Mouse (Mus musculus) thymus, postnatal 0 days (tissue): ENCODE measurements around the gene Ing5. TPM values are rescaled to one million over a fixed set of nuclear protein-coding genes. Genes with fewer than 3 reads are reported as not detected.
"Not testable (repeated sequence)": the region's sequence is repeated elsewhere in the genome, so short reads cannot be mapped to it uniquely, and the experiment has no call there.

Experiments used
- DNase-seq: peaks from one replicate; pipeline ENCODE4 v3.0.0-alpha.2; 2015; ENCODE audit warnings: low spot score
- polyA plus RNA-seq: library from polyadenylated mRNA; unstranded; fragments of >200 nt; fragmentation: Nextera tagmentation; extraction: Ambion mirVana; gene quantifications from 2 replicates; pipeline ENCODE4 v1.2.1, GENCODE M21; 2015

Ing5 gene
- 14.2 and 15.0 TPM in 2 replicates for polyA plus RNA-seq

DNA sequence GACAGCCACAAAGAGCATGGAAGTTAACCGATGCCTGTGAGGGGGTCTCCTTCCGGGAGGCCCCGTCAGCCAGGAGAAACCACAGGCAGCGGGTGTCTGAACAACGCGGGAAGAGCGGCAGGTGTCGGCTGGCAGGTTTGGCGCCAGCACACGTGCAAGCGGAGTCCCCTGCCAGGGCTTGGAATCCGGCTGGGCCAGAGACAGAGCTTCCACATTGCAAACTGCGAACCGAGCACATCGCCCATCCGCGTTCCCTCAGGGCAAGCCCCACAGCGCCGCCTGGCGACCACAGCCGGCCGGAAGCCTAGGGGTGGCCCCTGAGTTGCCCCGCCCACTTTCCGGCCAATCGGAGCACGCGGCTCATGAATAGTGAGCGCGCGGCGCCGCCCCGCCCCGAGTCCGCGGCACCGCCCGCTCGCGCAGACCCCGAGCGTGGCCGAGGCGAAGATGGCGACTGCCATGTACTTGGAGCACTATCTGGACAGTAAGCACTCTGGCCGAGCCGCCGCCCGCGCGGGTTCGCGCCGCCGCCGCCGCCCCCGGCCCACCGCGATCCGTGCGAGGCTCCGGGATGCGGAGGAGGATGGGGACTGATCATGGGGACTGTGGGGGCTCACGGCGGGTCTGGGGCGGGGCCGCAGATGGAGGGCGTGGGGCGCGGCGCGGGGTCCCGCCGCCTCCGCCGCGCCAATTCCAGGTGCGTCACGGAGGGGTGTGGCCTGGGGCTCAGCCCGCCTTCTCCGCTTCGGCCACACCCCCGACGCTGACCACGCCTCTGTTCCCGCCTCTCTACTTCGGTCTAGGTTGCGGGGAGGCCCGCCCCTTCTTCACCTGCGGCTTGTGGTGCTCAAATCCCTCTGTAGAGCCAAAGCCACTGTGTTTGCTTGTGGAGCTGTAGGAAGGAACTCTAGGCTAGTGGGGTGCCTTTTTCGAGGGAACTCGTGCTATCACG, at the start of gene Ing5:
Ing5 (plus strand) TSS at position 410 of the 952 bp plus-strand sequence.
- peak; percentile 98 for DNase-seq

DNA sequence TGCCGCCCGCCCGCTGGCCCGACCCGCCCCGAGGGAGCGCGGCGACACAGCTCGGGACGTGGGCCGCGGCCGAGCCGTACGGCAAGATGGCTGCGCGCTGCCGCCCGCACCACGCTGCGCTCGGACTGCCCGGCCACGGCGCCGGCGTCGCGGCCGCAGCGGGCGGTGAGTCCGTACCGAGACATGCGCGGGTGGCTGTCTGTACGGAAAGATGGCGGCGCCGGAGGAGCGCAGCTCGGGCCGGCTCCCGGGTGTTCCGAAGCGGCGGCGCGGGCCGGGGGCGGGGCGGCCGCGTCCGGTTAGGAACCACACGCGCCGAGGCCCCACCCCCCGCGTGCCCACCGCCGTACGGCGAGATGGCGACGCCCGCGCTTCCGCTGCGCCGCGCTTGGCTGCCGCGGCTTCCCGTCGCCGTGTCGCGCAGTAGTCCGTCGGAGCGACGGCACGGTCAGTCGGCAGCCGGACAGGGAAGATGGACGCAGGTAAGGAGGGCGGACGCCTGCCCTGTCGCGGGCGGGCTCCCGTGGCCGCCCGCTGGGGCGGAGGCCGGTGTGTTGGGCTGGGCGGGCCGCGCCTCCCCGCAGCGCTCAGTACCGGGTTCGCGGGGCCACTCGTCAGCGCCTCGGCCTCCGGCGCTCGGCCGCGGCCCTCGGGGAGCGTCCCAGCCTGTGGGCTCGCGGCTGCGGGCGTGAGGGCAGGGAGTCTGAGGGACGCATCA, 49.0 kb upstream of the Ing5 start, which contains the start of gene Thap4:
Thap4 (minus strand) TSS at position 292 of the 718 bp plus-strand sequence.
- peak; percentile 89 for DNase-seq

DNA sequence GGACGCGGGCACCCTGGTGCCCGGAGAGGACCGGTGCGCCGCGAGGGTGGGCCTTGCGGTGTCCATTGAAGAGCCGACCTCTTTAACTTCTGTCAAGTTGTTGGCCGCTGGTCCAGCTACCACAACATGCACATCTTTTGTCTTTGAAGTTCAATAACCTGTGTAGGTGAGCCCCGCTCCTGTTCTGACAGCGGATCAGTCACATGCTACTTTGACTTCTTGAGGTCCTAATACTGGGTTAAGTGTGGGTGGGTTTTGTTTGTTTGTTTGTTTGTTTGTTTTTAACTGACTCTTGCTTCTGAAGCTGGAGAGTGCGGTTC, 48.5 kb upstream of the Ing5 start:
- DNase-seq, result peak; percentile 22

DNA sequence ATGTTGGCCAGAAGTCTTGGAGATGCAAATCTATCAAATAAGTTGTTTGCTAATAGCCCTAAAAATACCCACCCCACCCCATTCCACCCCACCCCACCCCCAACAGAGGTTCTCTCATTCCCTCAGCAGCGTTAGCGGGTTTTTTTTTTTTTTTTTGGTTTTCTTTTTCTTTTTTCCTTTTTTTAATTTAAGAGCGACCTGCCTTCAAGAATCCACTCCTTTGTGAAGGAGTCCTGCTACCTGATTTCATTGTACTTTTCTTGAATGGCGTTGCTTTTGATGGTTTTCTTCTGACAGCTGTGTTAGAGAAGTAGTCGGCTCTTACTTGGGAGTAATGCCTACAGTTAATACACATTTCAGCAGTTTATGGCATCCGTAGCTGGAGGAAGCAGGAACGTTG, 48.1 kb upstream of the Ing5 start:
- DNase-seq, result no peak

DNA sequence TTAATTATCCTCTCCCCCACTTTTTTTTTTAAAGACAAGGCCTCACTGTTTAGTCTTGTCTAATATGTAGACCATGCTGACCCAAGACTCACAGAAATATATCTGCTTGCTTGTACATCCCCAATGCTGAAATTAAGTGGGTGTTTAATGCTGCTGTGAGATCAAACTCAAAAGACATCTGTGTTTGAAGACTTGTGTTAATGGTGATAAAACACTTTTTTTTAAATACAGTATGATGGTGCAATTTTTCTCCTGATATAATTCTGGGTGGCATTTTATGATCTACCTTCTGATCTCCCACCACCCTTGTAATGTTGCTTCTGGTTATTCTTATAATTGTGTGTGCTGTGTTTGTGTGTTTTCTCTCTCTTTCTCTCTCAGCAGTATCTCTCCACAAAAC, 47.6 kb upstream of the Ing5 start:
- no peak for DNase-seq

DNA sequence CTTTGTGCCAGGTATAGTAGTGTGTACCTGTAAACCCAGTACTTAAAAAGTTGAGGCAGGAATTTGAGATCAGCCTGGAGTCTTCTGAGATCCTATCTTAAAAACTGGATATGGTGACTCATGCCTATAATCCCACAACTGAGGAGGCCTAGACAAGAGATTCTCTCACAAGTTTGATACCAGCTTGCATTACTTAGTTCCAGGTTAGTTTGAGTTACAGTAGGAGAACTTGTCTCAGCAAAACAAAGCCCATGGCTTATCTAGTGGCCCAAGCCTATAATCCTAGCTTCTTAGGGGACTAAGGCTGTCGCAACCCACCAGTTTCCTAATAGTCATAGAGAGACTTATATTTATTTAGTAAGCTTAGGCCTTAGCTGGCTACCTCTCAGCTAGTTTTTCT, 43.7 kb upstream of the Ing5 start:
- no peak for DNase-seq

DNA sequence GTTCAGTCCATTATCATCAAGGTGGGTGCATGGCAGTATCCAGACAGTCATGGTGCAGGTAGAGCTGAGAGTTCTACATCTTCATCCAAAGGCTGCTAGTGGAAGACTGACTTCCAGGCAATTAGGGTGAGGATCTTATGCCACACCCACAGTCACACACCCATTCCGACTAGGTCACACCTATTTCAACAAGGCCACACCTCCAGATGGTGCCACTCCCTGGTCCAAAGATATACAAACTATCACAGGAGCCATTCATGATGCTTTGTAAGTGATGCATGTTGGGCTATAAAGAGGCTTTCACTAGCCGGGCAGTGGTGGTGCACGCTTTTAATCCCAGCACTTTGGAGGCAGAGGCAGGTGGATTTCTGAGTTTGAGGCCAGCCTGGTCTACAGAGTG, 40.2 kb upstream of the Ing5 start:
- DNase-seq, result not testable (repeated sequence)

DNA sequence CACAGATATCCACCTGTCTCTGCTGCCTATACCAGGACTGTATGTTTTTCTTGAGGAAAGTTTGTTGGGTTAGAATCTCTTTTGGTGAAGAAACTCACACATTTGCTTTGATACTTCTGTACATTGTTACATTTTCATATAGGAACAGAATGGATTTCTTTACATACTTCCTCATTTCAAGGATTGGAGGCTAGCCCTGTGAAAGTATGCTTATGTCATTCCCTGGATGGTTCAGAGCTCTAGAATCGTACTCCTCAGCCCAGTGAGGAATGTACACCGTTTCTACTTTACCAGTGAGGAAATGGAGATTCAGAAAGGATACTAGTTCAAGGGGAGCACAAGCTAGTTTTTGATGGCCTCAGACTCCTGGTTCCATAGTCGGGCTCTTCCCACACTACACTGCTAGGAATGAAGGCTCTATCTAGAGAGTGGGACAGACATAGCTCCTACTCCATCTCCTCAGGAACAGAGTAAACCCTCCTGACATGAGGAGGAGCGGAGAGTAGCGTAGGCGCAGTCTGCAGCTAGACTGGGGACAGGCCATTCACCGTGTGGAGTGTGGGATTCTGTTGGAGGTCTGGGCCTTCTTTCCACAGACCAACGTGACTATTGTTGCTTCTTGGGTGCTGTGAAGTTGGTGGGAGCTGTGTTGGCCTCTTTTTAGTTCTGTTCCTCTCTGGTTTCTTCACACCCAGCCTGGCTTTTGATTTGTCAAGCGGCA, 38.7 kb upstream of the Ing5 start:
- no peak for DNase-seq

DNA sequence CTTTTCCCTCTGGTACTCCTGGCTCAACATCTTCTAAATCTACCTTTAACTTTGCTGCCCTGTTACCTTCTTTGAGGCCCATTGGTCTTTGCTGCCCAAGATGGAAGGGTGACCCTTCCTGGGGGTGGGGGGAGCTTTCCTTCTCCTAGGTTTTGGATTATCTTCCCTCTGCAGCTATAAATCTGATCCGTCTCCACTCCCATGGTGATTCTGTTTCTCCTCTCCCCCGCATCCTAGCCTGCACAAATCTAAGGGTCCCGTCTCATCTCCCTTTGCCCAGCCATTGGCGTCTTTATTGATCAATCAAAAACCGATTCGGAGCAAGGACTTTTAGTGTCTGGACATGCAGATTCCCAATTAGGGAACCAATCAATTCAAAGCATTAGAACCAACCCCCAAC, 36.2 kb upstream of the Ing5 start:
- no peak for DNase-seq

DNA sequence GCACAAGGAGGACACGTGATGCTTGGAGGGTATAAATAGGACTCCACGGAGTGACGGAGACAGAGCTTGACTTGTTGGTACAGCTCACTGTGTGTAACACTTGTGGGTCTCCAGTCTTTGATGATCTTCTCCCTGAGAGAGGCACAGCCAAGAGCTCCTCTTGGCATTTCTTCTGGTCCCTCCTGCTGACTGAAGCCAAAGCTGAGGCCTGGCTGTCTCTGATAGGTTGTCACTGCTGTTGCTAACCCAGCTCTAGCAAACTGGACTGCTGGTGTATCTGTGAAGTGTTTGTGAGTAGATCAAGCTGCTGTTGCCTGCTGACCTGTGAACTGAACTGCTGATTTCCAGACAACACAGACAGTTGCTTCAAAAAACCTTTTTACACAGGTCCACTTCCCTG, 33.9 kb upstream of the Ing5 start:
- no peak for DNase-seq

DNA sequence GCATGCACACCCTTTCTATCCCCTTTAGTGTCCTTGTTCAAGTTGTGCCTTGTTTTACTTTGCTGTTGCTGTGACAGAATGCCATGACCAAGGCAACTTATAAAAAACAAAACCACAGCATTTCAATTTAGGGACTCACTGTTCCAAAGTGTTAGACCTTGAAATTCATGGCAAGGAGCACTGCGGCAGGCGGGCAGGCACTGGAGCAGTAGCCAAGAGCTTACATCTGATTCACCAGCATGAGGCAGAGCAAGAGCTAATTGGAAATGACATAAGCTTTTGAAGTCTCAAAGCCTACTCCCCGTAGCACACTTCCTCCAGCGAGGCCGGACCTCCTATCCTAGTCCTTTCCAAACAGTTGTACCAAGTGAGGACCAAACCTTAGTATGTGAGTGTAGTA, 27.1 kb upstream of the Ing5 start:
- no peak for DNase-seq

DNA sequence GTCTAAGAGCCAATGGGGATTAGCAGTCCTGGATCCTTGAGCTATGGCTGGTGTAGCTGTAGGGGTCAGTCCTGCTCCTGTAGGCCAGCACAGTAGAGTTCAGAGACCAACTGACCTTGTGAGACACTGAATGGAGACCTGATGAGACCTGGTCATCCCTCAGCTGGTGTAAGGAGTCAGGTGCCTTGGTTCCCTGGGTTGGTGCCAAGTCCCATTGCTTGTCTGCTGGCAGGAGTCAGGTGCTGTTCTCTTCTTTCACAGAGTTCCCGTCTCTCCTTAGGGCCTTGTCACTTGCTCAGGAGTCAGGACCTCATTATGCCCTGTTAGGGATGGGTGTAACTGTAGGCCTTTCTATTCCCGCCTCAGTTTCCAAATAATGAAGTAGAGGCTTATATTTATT, 16.9 kb upstream of the Ing5 start:
- no peak for DNase-seq

DNA sequence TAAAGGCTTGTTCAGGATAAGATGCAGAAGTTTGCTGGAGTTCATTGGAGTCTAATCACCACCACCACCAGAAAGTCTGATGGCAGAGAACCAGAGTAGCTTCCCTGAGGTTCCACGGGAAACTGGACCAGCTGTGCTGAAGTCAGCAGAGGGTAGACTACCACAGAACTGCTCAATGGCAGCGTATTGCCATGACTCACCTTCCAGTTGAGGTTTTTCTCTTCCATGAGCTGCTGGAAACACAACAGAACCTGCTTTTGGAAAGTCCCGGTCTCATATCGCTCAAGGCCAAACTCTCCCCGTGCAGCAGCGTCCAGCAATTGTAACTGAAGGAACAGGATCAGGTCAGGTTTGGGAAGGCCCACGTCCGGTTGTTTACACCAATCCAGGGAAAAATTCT, 9.2 kb upstream of the Ing5 start:
- no peak for DNase-seq

DNA sequence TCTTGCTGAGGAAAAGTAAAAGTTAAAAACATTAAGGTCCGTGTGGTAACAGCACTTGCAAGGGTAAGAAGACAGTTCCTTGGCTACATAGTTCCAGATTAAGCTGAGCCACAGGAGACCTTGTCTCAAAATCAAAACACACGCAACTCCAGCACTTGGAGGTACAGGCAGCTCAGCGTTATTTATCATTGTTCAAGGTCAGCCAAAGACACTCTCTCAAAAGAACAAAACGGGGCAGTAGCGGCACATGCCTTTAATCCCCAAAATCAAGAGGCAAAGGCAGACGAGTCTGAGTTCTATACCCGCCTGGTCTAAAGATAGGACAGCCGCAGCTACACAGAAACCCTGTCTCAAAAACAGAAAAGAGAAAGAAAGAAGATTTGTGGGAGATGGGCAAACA, 7.9 kb upstream of the Ing5 start:
- no peak for DNase-seq

DNA sequence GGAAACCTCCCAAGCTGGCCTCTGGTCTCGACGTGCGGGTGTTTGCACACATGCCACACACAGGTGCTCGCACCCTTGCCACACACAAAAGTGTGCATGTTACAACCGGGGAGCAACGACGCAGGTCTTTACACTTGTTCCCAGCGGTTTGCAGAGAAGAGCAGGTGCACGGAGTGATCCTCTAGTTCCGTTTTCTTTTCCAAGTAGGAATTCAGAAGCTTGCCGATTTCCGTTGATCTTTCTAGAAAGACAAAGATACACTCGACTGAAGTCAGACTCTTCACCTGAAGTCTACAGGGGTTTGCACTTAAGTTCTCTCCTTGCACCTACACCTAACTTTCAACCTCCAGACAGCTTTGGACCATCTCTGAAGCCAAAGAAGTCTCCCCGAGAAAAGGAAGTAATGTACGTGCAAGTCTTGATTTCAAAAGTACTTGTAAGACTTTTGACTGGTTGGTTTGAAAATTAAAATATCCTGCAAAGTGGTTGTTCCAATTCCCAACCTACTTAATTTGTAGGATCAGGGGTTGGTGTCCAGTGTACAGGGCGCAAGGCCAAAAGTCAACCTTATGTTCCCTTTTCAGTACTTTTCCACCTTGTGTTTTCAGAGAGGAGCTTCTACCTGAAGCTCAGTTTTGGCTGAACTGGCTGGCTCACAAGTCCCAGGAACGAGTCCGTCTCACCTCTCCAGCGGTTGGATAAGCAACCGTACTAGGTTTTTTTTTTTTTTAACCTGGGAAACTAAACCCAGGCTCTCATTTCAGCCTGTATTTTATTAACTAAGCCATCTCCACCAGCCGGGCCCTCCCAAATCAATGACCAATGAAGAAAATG, 2.9 kb upstream of the Ing5 start:
- DNase-seq, result no peak

DNA sequence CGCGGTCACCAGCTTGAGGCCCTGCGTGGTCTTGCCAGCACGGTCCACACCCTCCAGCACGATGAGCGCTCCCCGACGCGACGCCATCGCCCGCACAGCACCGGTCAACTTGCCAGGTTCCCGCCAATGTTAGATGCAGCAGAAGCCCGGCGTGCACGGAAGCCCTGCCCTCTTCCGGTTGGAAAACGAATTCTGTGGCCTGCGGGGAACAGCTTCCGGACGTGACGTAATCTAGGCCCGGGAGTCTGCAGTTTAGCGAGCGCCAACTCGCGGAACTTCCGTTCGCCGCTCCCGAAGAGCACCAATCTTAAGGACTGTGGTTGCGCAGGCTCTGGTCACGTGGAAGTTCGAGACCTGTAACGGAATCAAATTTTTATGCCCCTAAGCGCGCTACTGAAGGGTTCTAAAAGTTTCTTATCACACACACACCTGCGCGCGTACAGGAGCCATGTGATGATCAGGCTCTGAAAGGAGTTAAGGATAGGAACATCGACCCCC, 2.0 kb upstream of the Ing5 start, which contains the start of gene Dtymk:
Dtymk (minus strand) TSS at position 194 of the 498 bp plus-strand sequence.
- peak; percentile 96 for DNase-seq

DNA sequence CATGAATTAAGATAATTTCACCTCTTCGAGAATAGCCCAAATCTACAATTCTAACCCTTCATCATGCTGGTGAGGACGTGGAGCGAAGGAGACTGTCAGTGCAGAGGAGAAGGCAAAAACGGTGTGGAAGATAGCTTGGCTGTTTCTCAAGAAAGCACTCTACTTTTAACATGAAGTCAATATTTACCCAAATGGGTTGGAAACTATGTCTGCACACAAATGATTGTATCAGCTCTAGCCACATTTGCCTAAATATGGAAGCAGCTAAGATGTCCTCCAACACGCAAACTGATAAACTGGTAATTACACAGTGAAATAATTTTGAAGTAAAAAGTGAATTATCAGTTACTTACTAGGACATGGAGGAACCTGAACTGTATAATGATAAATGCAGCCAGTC, 994 bp upstream of the Ing5 start:
- no peak for DNase-seq

DNA sequence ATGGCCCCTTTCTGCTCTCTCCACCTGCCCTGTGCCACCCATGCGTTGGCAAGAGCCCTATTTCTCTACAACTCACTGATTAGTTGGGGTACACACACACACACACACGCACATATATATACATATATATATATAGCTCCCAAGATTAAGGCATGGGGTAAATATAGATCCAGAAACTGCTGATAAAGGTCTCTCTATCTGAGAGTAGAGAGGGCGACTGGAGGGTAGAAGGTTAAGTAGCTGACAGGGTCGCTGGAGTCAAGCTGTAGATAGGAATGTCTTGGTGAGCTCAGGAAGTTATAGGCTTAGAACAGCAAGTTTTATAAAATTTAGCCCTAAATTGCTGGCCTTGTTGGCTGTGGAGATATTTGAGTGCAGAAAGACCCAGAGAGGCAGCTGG, 1.1 kb downstream of the Ing5 start:
- DNase-seq, result no peak

DNA sequence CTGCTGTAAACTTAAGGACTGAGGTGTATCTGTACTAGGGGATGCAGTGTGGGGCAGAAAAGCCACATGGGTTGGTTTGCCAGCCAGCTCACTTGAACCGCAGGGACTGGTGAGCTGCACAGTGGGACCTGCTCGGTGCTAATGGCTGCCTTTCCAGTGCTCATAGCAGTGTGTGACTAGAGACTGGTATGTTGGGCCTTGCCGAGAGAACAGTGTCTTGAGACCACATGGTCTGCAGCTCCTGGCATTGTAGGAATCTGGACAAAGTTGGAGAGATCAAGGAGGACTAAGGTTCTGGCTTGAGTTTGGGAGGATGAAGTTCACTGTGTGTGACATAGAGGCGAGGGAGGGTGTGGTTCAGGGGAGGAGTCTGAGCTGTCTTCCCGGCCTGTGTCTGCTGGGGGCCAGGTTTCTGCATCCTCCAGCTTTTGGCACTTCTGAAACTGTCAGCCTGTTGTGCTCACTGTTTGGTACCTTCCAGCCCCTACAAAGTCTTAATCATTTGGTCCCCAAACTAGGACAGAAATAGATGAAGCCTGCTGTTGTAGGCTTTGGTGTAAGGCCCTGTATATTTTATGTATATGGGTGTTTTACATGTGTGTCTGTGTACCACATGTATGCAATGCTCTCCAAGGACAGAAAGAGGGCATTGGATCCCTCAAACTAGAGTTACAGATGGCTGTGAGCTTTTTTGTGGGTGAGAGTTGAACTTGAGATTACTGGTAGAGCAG, 1.6 kb downstream of the Ing5 start:
- no peak for DNase-seq

DNA sequence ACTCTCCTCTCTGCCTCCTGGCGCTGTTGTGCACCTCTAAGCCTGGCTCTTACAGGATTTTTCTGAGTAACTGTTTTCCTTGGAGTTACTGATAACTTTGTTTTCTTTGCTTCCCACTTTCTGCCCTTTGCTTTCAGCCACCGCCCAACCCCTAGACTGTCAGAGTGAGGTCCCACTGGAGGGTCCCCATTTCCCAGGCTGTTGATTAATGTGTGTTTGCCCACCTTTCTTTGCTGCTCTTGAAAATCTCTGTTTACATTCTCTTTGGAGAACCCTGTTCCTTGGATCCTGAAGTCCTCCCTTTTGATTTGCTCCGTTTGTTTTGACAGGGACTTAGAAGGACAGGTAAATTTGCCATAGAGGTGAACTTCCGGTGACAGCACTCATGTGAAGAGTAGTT, 5.1 kb downstream of the Ing5 start:
- DNase-seq, result no peak
